Mouse (Mus musculus): Measurements from ENCODE around the gene Cdc5l. TPM values are rescaled to one million over a fixed set of nuclear protein-coding genes. Genes with fewer than 3 reads are reported as not detected.
A peak's percentile ranks its signal among the peaks of the same experiment; 100 is the strongest.

Cdc5l gene
- polyA plus RNA-seq, 1 experiment from 2014 or later: 30.3 TPM

GRCm38 (mm10) chr17:45450153-45450552, 16.6 kb upstream of the Cdc5l start:
- H3K36me3 ChIP-seq (ENCODE audit: insufficient read depth, low read length): no peaks in the 10 kb centered on the region
- 89% methylated on average over 6 of the region's 6 CpGs for WGBS
- H3K4me3 ChIP-seq (ENCODE audit: low read depth, low read length): no peak overlapping the region
- H3K27me3 ChIP-seq (replicated peaks; ENCODE audit: insufficient read depth, low read length): no peaks in the 10 kb centered on the region
- H3K4me2 ChIP-seq (replicated peaks; ENCODE audit: low read depth, low read length): no peak overlapping the region
- no peak overlapping the region for H3K9ac ChIP-seq (replicated peaks; ENCODE audit: low read depth)
- TF ChIP-seq CTCF (IDR thresholded peaks at IDR 0.05): no peak
- H3K4me1 ChIP-seq (ENCODE audit: insufficient read depth, low read depth, low read length): no peaks in the 10 kb centered on the region
- H3K27ac ChIP-seq (ENCODE audit: low read length): no peak overlapping the region
- DNase-seq (ENCODE audit: low spot score) (no peak), ATAC-seq (no peak)
- H3K9me3 ChIP-seq (ENCODE audit: low read length): no peaks in the 10 kb centered on the region

GRCm38 (mm10) chr17:45449586-45449985, 16.0 kb upstream of the Cdc5l start:
- Histone ChIP-seq H3K9ac (replicated peaks; ENCODE audit: low read depth) (no peak overlapping the region), H3K9me3 (ENCODE audit: low read length) (no peaks in the 10 kb centered on the region), H3K36me3 (ENCODE audit: insufficient read depth, low read length) (no peaks in the 10 kb centered on the region), H3K4me2 (replicated peaks; ENCODE audit: low read depth, low read length) (no peak overlapping the region), H3K27me3 (replicated peaks; ENCODE audit: insufficient read depth, low read length) (no peaks in the 10 kb centered on the region), H3K4me1 (ENCODE audit: insufficient read depth, low read depth, low read length) (no peaks in the 10 kb centered on the region), H3K4me3 (ENCODE audit: low read depth, low read length) (no peak overlapping the region), H3K27ac (ENCODE audit: low read length) (no peak overlapping the region)
- no peak for DNase-seq (ENCODE audit: low spot score)
- no peak for TF ChIP-seq EP300 (IDR thresholded peaks at IDR 0.05)
- TF ChIP-seq CTCF (IDR thresholded peaks at IDR 0.05): no peak
- no peak for ATAC-seq
- 87% methylated on average over 8 of the region's 8 CpGs for WGBS

- Histone ChIP-seq H3K36me3 (ENCODE audit: insufficient read depth, low read length) (no peaks in the 10 kb centered on the region), H3K27ac (ENCODE audit: low read length) (no peak overlapping the region), H3K9me3 (ENCODE audit: low read length) (no peaks in the 10 kb centered on the region), H3K4me3 (ENCODE audit: low read depth, low read length) (no peak overlapping the region), H3K9ac (replicated peaks; ENCODE audit: low read depth) (no peak overlapping the region), H3K4me2 (replicated peaks; ENCODE audit: low read depth, low read length) (no peak overlapping the region), H3K4me1 (ENCODE audit: insufficient read depth, low read depth, low read length) (no peaks in the 10 kb centered on the region), H3K27me3 (replicated peaks; ENCODE audit: insufficient read depth, low read length) (no peaks in the 10 kb centered on the region)
- DNase-seq (ENCODE audit: low spot score) (no peak), ATAC-seq (no peak)
- TF ChIP-seq CTCF (IDR thresholded peaks at IDR 0.05): no peak
- no peak for TF ChIP-seq EP300 (IDR thresholded peaks at IDR 0.05)
- 80% methylated on average over 2 of the region's 2 CpGs for WGBS
These were observed 13.5 kb upstream of the Cdc5l start for GRCm38 (mm10) chr17:45447063-45447462.

GRCm38 (mm10) chr17:45445923-45446322, 12.4 kb upstream of the Cdc5l start:
- DNase-seq (ENCODE audit: low spot score) (no peak), ATAC-seq (no peak)
- Histone ChIP-seq H3K27ac (ENCODE audit: low read length) (no peak overlapping the region), H3K36me3 (ENCODE audit: insufficient read depth, low read length) (no peaks in the 10 kb centered on the region), H3K9ac (replicated peaks; ENCODE audit: low read depth) (no peak overlapping the region), H3K4me1 (ENCODE audit: insufficient read depth, low read depth, low read length) (no peaks in the 10 kb centered on the region), H3K9me3 (ENCODE audit: low read length) (no peaks in the 10 kb centered on the region), H3K4me3 (ENCODE audit: low read depth, low read length) (no peak overlapping the region), H3K4me2 (replicated peaks; ENCODE audit: low read depth, low read length) (no peak overlapping the region), H3K27me3 (replicated peaks; ENCODE audit: insufficient read depth, low read length) (no peaks in the 10 kb centered on the region)
- TF ChIP-seq CTCF (IDR thresholded peaks at IDR 0.05) (no peak), EP300 (IDR thresholded peaks at IDR 0.05) (no peak)
- WGBS: 81% methylated on average over 4 of the region's 4 CpGs

- Histone ChIP-seq H3K4me1 (ENCODE audit: insufficient read depth, low read depth, low read length) (peaks cover 15% of the 10 kb centered on the region; the same call in 1 of the 2 replicates), H3K9me3 (ENCODE audit: low read length) (no peaks in the 10 kb centered on the region), H3K36me3 (ENCODE audit: insufficient read depth, low read length) (no peaks in the 10 kb centered on the region; the same call in 1 of the 2 replicates), H3K27ac (ENCODE audit: low read length) (peak overlapping the region; percentile 97), H3K4me2 (replicated peaks; ENCODE audit: low read depth, low read length) (peak overlapping the region; percentile 86), H3K4me3 (ENCODE audit: low read depth, low read length) (peak overlapping the region; percentile 88), H3K27me3 (replicated peaks; ENCODE audit: insufficient read depth, low read length) (no peaks in the 10 kb centered on the region), H3K9ac (replicated peaks; ENCODE audit: low read depth) (peak overlapping the region; percentile 91)
- WGBS: 6% methylated on average over 12 of the region's 12 CpGs
- TF ChIP-seq EP300 (IDR thresholded peaks at IDR 0.05): no peak
- no peak for TF ChIP-seq CTCF (IDR thresholded peaks at IDR 0.05)
- DNase-seq (ENCODE audit: low spot score) (no peak), ATAC-seq (no peak)
These were observed 689 bp upstream of the Cdc5l start for GRCm38 (mm10) chr17:45434262-45434590.

GRCm38 (mm10) chr17:45432706-45433398, 685 bp downstream of the Cdc5l start:
- no peaks in the 10 kb centered on the region for H3K9me3 ChIP-seq (ENCODE audit: low read length)
- no peaks in the 10 kb centered on the region for H3K36me3 ChIP-seq (ENCODE audit: insufficient read depth, low read length)
- WGBS: under 1% methylated on average over 62 of the region's 62 CpGs
- peak overlapping the region; percentile 91 for H3K9ac ChIP-seq (replicated peaks; ENCODE audit: low read depth)
- H3K4me3 ChIP-seq (ENCODE audit: low read depth, low read length): peak overlapping the region; percentile 88
- ATAC-seq: peak; percentile 60
- TF ChIP-seq EP300 (IDR thresholded peaks at IDR 0.05) (no peak), CTCF (IDR thresholded peaks at IDR 0.05) (no peak)
- peak overlapping the region; percentile 79 for H3K4me2 ChIP-seq (replicated peaks; ENCODE audit: low read depth, low read length)
- no peaks in the 10 kb centered on the region for H3K27me3 ChIP-seq (replicated peaks; ENCODE audit: insufficient read depth, low read length)
- H3K27ac ChIP-seq (ENCODE audit: low read length): peak overlapping the region; percentile 97
- DNase-seq (ENCODE audit: low spot score): peak; percentile 11
- H3K4me1 ChIP-seq (ENCODE audit: insufficient read depth, low read depth, low read length): peaks cover 15% of the 10 kb centered on the region; the same call in 1 of the 2 replicates

All from lung, postnatal 0 days (tissue).